Mouse (Mus musculus) retina, embryonic 14.5 days (tissue): ENCODE measurements around the gene Robo1.

Experiments
- DNase-seq: peaks from one replicate; pipeline ENCODE4 v3.0.0-alpha.2; 2015; ENCODE audit warnings: low spot score

The Robo1 gene

GRCm38 (mm10) chr16:72828381-72828780 lies 520.3 kb downstream of the Robo1 start:
- no peak for DNase-seq

GRCm38 (mm10) chr16:72829530-72829929 lies 521.4 kb downstream of the Robo1 start:
- DNase-seq = no peak

DNA sequence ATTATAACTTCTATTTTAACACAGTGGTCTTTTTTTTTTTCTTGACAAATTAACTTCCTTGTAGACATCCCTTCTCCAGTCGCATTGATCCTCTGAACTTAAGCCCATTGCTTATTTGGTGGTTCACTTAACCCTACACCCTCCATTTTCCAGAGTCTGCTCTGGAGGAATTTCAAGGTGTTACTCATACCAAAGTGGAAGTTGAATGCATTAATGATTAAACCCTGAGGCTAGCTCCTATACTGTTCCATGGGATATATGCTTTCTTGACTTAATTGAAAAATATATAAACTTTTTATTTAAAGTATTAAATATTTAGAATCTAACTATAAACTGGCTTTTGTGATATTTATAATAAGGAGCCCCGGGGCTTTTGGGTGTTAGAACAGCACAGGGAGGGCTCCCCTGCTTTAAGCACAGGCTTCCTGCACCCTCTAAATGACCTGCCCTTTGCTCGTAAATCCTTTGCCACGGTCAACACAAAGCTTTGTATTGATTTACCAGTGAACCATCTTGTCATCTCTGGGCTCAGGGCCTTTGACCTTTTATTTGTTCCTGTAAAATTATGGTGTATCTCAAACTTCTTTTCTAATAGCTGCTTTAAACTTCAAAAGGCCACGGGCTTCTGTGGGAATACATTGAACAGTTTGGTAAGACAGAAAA lies 522.4 kb downstream of the Robo1 start:
- no peak for DNase-seq

- peak; percentile 85 for DNase-seq
Observed at GRCm38 (mm10) chr16:72834266-72834665, 526.2 kb downstream of the Robo1 start.

DNA sequence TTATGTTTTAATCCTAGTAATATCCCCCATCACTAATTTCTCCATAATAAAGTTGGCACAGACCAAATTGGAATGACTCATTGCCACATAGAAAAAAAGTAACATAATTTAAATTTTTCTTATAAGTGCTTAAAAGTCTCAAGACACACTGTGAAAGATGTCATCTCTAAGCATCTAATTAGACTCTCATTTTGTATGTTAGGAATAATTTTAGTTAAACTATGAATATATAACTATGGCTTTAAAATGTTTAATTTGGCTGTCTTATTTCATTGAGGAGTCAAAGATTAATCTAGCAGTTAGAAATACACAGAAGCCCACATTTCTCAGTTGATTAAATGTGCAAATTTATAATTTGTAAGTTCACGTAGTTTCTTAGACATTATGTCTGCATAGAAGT lies 530.9 kb downstream of the Robo1 start:
- no peak for DNase-seq

DNA sequence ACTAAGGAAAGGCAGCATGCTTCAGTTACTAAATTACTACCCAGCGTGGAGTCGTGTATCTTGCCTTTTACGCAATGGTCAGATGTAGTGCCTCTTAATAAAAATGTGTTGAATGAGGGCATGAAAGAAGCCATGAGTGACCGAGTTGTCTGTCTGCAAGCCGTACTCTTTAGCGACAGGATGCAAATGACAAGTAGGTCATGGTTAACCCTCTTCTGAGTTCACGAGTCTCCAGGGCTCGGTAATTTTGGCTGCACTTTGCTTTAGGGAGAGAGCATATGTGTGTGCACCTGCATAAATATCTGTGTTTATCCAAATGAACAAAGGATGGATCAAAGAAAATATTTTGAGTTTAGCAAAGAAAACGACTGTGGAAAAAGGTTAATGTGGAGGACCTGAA lies 533.0 kb downstream of the Robo1 start:
- DNase-seq = no peak

DNA sequence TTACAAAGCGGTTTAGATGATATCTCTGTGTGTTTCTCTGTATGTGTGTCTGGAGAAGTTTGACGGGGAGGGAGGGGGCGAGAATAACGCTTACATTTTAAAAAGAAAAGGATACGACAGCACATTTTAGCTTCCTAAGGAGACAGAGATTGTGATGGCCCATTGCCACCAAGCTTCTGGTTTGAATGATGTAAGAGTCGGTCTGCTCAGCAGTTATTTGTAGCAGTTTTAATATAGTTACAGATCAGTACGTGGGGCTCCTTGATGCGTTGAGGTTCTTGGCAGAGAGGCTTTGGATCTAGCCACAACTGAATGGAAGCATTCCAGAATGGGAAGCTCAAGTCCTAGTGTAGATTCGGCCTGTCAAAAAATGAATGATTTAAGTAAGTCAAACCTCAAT lies 546.0 kb downstream of the Robo1 start:
- DNase-seq = no peak

- no peak for DNase-seq
Observed at GRCm38 (mm10) chr16:72854809-72855503, 546.9 kb downstream of the Robo1 start.

DNA sequence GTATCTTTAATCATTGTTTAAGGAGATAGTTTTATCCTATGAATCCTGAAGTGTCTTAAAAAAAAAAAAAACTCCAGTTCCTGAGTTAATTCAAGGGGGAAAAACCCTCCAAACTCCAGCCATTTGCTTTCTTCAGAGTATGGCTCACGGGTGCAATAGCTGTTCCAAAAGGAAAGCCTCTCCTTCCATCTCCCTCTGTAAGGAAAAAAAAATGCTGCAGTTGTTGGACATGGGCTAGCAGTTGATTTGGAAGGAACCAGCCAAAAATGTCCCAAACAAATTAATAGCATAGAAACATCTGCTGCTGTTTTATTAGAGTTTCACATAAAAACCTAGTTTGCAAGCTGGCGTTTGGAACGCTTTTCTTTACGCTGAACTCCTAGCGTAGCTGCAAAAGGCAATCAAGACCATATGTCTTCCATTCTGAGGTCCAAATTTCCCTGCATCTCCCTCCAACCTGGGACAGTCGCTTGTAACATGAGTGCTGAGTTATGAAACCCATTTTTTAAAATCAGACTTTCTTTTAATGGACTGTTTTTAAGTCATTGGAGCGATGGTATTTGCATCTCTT lies 553.7 kb downstream of the Robo1 start:
- no peak for DNase-seq

- DNase-seq = no peak
Observed at GRCm38 (mm10) chr16:72866011-72866410, 557.9 kb downstream of the Robo1 start.

DNA sequence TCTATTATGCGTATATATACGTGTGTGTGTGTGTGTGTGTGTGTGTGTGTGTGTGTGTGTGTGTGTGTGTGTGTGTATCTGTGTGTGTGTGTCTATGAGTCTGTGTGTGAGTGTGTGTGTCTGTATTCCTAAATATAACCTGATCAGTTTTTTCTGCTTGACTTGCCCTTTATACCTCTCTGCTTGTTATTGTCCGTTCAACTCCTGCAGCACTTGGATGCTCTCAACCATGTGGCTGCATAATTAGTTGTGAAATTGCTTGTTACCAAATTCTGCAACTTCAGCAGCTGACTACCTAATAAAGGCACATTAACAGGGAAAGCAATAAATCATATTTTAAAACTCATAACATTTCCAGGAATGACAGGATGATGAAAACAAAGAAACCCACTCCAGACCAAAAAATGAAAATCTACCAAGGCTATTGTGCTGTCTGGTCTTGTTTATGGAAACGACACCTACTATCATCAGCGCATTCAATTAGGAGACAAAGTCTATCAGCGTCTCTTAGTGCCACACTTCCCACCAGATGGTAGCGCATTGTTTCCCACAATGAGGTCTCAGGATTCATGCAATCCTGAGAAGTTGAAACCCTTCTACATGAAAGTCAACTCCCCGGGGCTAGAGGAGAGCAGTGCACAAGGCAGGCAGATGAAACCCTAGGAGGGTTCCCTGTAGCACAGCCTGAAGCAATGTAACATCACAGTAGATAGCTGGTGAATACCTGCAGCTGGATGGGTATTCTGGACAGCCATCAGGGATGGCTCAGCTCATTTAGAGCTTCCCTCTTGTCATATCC lies 567.0 kb downstream of the Robo1 start:
- peak; percentile 53 for DNase-seq

DNA sequence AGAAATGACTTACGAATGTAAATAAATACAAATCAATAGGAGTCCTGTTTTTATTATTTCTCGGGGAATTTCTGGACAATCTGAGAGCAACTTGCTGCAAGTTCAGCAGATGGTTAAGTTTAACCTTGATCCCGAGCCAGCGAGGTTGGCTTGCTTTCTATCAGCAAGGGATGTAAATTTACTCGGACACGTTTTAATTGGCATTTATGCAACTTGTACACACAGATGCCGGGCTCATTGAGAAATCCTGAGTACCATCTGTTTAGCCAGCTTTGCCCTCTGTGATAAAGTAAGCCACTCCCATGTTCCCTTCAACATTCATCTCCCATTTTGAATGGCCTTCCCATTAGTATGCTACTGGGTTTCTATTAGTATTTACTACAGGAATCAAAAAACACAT lies 580.0 kb downstream of the Robo1 start:
- peak; percentile 37 for DNase-seq

DNA sequence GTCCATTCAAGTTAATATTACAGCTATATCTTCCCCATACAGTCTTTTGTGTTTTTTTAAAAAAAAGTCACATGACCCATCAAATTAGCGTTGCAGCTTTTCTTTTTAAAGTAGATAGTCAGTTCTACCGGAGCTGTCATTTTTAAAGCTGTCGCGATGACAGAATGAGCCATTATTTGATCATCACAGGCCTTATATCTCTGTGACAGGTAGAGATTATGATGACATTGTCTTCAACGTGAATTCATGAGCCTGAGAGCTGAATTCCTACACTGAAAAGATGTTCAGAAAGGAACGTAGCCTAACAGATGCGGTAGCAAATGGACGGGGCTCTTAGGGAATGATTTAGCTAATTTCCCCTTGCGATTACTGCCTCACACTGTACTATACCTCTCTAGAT lies 581.3 kb downstream of the Robo1 start:
- no peak for DNase-seq

- no peak for DNase-seq
Observed at GRCm38 (mm10) chr16:72897125-72897524, 589.0 kb downstream of the Robo1 start.

- DNase-seq = no peak
Observed at GRCm38 (mm10) chr16:72908895-72909294, 600.8 kb downstream of the Robo1 start.

GRCm38 (mm10) chr16:72913134-72913533 lies 605.0 kb downstream of the Robo1 start:
- DNase-seq = no peak

DNA sequence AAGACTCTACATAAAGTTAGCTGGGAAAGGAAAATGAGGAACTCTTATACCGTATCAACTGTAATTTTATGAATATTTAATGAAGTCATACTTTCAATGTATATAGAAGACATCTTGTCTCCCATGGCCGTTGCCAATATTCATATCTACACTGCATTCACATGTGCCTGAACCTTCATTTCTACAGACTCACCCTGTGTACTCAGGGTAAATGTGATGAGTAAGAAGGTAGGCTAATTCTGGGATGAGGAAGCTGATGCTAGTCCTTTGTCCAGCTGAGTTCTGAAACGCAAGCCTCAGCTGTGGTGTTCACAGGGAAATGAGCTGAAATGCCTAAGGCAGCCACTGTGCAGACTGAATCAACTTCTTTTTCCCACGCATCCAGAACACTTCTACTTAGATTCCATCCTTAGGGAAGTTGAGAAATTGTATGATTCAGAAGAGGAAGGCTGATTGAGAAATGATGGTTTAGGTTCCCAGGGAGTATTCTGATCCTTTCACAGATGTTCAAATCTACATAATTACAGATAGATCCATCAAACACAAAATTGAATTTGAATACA lies 606.0 kb downstream of the Robo1 start:
- peak; percentile 19 for DNase-seq

DNA sequence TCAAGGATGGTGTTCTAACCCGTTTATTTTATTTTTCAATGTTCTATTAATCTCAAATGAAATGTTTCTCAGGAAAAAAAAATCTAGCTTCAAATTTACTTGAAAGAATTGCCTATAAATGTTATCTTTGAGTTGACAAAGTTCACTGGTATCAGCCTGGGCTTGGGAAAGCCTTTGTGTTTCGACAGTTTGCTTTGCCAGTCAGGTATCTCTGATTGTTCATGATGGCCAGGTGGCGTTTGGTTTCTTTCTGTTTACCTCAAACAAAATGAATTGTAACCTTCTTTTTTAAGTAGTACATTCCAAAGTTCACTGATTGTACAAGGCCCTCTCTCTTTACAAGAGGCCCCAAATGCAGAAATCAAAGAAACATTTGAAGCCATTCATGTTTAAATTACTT lies 611.9 kb downstream of the Robo1 start:
- DNase-seq = no peak

- peak; percentile 71 for DNase-seq
Observed at GRCm38 (mm10) chr16:72924423-72925224, 616.5 kb downstream of the Robo1 start.

DNA sequence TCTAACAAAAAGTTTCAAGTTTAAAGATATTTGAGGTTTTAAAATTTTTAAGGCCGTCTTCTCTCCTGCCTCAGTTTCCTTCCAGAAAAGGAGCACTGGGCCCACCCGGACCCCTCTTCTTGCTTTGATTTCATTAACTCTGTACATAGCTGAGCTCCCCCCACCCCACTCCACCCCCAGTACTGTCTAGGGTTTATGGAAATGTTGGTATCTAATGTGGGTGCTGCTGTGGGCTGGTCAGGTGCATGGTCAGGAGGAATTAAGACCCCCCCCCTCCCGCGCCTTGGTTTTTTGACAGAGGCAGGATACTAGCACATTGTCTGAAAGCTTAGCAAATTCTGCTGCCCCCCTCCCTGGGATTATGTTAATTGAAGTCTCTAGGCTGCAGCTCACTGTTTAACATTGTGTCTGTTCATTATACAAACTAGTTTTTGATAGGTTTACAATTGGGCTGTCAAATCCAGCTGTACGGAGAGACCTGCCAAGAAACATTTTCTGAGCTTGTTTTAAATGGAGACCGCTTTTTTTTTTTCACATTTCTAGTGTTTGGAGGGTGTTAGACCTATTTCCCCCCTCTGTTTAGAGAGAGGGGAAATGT lies 620.5 kb downstream of the Robo1 start:
- DNase-seq = no peak

GRCm38 (mm10) chr16:72930871-72931270 lies 622.8 kb downstream of the Robo1 start:
- no peak for DNase-seq
